Mouse (Mus musculus) MEL (cell line): Measurements from ENCODE around the gene Smg6. TPM values are rescaled to one million over a fixed set of nuclear protein-coding genes. Genes with fewer than 3 reads are reported as not detected.

Experiments
- DNase-seq: peaks from one replicate; pipeline ENCODE4 v3.0.0; 2011; ENCODE audit warnings: low read depth, low spot score
- H3K27ac ChIP-seq: 2 replicates; pipeline ENCODE4 v1.5.1; 2012; ENCODE audit warnings: low read depth, mild to moderate bottlenecking, control low read depth, low read length, moderate library complexity; ENCODE audit not compliant: control insufficient read depth
- H3K27me3 ChIP-seq, 2 experiments: fragments of 150-350 bp in 1 of 2; sonication (generic) in 1 of 2; 2 replicates each; pipeline ENCODE4 v1.6.1; 2012; ENCODE audit warnings: low read length in 2 of 2, mild to moderate bottlenecking in 2 of 2, improper control_type of control experiment in 1 of 2, moderate library complexity in 1 of 2; ENCODE audit not compliant: insufficient read depth in 2 of 2, control insufficient read depth in 1 of 2
- H3K36me3 ChIP-seq, 2 experiments: 2 replicates each; pipeline ENCODE4 v1.6.1; 2012 to 2014; ENCODE audit warnings: low read length in 2 of 2, improper control_type of control experiment in 1 of 2, inconsistent platforms in 1 of 2, mild to moderate bottlenecking in 1 of 2; ENCODE audit not compliant: insufficient read depth in 2 of 2, control insufficient read depth in 1 of 2
- H3K4me1 ChIP-seq, 2 experiments: fragments of 150-350 bp in 1 of 2; sonication (generic) in 1 of 2; 2 replicates each; pipeline ENCODE4 v1.6.1; 2012; ENCODE audit warnings: low read length in 2 of 2, improper control_type of control experiment in 1 of 2, mild to moderate bottlenecking in 1 of 2; ENCODE audit not compliant: insufficient read depth in 2 of 2, control insufficient read depth in 1 of 2
- H3K4me3 ChIP-seq, 2 experiments: fragments of 150-350 bp in 1 of 2; sonication (generic) in 1 of 2; 2 replicates each; pipeline ENCODE4 v1.5.1; 2012; ENCODE audit warnings: low read depth in 2 of 2, low read length in 2 of 2, mild to moderate bottlenecking in 2 of 2, moderate library complexity in 2 of 2, control low read depth in 1 of 2, improper control_type of control experiment in 1 of 2; ENCODE audit not compliant: control insufficient read depth in 1 of 2, insufficient read depth in 1 of 2
- H3K79me2 ChIP-seq: 2 replicates; pipeline ENCODE4 v1.6.1; 2012; ENCODE audit warnings: mild to moderate bottlenecking, low read length, moderate library complexity; ENCODE audit not compliant: control insufficient read depth, poor library complexity, insufficient read depth
- H3K9ac ChIP-seq: 2 replicates; pipeline ENCODE4 v1.6.1; 2012; ENCODE audit warnings: low read depth, mild to moderate bottlenecking, control low read depth, low read length, moderate library complexity; ENCODE audit not compliant: control insufficient read depth, poor library complexity, severe bottlenecking
- H3K9me3 ChIP-seq: fragments of 150-350 bp; sonication (generic); replicated peaks from 2 replicates; pipeline ENCODE4 v1.6.1; 2012; ENCODE audit warnings: mild to moderate bottlenecking, low read length, improper control_type of control experiment, moderate library complexity; ENCODE audit not compliant: insufficient read depth
- E2F4 ChIP-seq: IDR thresholded peaks from 2 replicates; pipeline ENCODE4 v1.6.1; 2011; ENCODE audit warnings: low read depth, low read length, improper control_type of control experiment, borderline replicate concordance
- EP300 ChIP-seq, 2 experiments: IDR thresholded peaks; 2 replicates each; pipeline ENCODE4 v1.6.1; 2011; ENCODE audit warnings: improper control_type of control experiment in 2 of 2, low read length in 2 of 2, low read depth in 1 of 2, mild to moderate bottlenecking in 1 of 2
- GABPA ChIP-seq: IDR thresholded peaks from 2 replicates; pipeline ENCODE4 v1.6.1; 2012; ENCODE audit warnings: low read depth, mild to moderate bottlenecking, inconsistent platforms, low read length, improper control_type of control experiment, moderate library complexity
- GATA1 ChIP-seq: IDR thresholded peaks from 2 replicates; pipeline ENCODE4 v1.6.1; 2011; ENCODE audit warnings: low read depth, low read length, improper control_type of control experiment
- MAFK ChIP-seq: IDR thresholded peaks from 2 replicates; pipeline ENCODE4 v1.6.1; 2011; ENCODE audit warnings: low read depth, mild to moderate bottlenecking, low read length, improper control_type of control experiment, borderline replicate concordance
- MEF2A ChIP-seq: IDR thresholded peaks from 2 replicates; pipeline ENCODE4 v1.6.1; 2014; ENCODE audit warnings: low read depth, mild to moderate bottlenecking, inconsistent platforms, low read length, improper control_type of control experiment; ENCODE audit not compliant: poor library complexity, insufficient replicate concordance, severe bottlenecking; ENCODE audit errors: extremely low read depth
- MXI1 ChIP-seq: IDR thresholded peaks from 2 replicates; pipeline ENCODE4 v1.6.1; 2011; ENCODE audit warnings: mild to moderate bottlenecking, low read depth, low read length, improper control_type of control experiment
- MYB ChIP-seq: IDR thresholded peaks from 2 replicates; pipeline ENCODE4 v1.6.1; 2011; ENCODE audit warnings: mild to moderate bottlenecking, low read depth, low read length, improper control_type of control experiment
- MYC ChIP-seq: IDR thresholded peaks from 2 replicates; pipeline ENCODE4 v1.6.1; 2011; ENCODE audit warnings: low read depth, mild to moderate bottlenecking, low read length, improper control_type of control experiment, moderate library complexity
- NELFE ChIP-seq: IDR thresholded peaks from 2 replicates; pipeline ENCODE4 v1.6.1; 2011; ENCODE audit warnings: low read depth, low read length, improper control_type of control experiment
- RAD21 ChIP-seq: IDR thresholded peaks from 2 replicates; pipeline ENCODE4 v1.6.1; 2011; ENCODE audit warnings: mild to moderate bottlenecking, low read depth, low read length, improper control_type of control experiment
- RCOR1 ChIP-seq: IDR thresholded peaks from 2 replicates; pipeline ENCODE4 v1.6.1; 2012; ENCODE audit warnings: low read depth, mild to moderate bottlenecking, inconsistent platforms, low read length, improper control_type of control experiment
- SIN3A ChIP-seq: IDR thresholded peaks from 2 replicates; pipeline ENCODE4 v1.6.1; 2012; ENCODE audit warnings: low read length, improper control_type of control experiment, inconsistent platforms
- SMC3 ChIP-seq: IDR thresholded peaks from 2 replicates; pipeline ENCODE4 v1.6.1; 2011; ENCODE audit warnings: low read depth, low read length, improper control_type of control experiment
- TBP ChIP-seq: IDR thresholded peaks from 2 replicates; pipeline ENCODE4 v1.8.0; 2011; ENCODE audit warnings: low read depth, low read length, improper control_type of control experiment
- USF1 ChIP-seq: IDR thresholded peaks from 2 replicates; pipeline ENCODE4 v1.6.1; 2014; ENCODE audit warnings: low read depth, mild to moderate bottlenecking, inconsistent platforms, low read length, improper control_type of control experiment, moderate library complexity
- ZC3H11A ChIP-seq: IDR thresholded peaks from 2 replicates; pipeline ENCODE4 v1.6.1; 2012; ENCODE audit warnings: low read depth, mild to moderate bottlenecking, inconsistent platforms, low read length, improper control_type of control experiment
- ZKSCAN1 ChIP-seq: IDR thresholded peaks from 2 replicates; pipeline ENCODE4 v1.6.1; 2012; ENCODE audit warnings: low read depth, mild to moderate bottlenecking, inconsistent platforms, low read length, improper control_type of control experiment, moderate library complexity
- ZNF384 ChIP-seq: IDR thresholded peaks from 2 replicates; pipeline ENCODE4 v1.6.1; 2012; ENCODE audit warnings: low read depth, mild to moderate bottlenecking, inconsistent platforms, low read length, improper control_type of control experiment
- polyA plus RNA-seq, 2 experiments: library from polyadenylated mRNA; stranded (reverse) in 1 of 2; unstranded in 1 of 2; fragments of >175 nt in 1 of 2; fragments of >200 nt in 1 of 2; gene quantifications; 2 replicates each; pipeline versions ENCODE4 v1.2.1 to v1.2.4; 2012; ENCODE audit warnings: low replicate concordance in 2 of 2, low read depth in 1 of 2; ENCODE audit not compliant: insufficient read length in 2 of 2, insufficient read depth in 1 of 2, missing spikeins in 1 of 2
- total RNA-seq: library from RNA; depleted of rRNA; stranded (reverse); fragments of 300-350 nt; gene quantifications from 2 replicates; pipeline ENCODE4 v1.2.3, GENCODE M21; 2012

The Smg6 gene
- total and polyA plus RNA-seq, 3 experiments, result 11.6 to 19.0 TPM; not detected in 1

- TF ChIP-seq EP300 (IDR thresholded peaks at IDR 0.05; ENCODE audit: low read depth in 1 of 2, low read length in 2 of 2) (no peak), GABPA (no peak), E2F4 (no peak), MYC (no peak), ZNF384 (no peak), RCOR1 (no peak), USF1 (no peak), ZC3H11A (no peak), GATA1 (no peak), ZKSCAN1 (no peak), MEF2A (no peak), MAFK (no peak), MXI1 (no peak), NELFE (no peak)
- Histone ChIP-seq H3K9me3 (no peaks in the 10 kb centered on the region), H3K79me2 (no peaks in the 10 kb centered on the region), H3K4me1 (peaks cover 0 to 3% of the 10 kb centered on the region in 2 experiments; a peak in 1 of 4 replicates), H3K4me3 (no peak overlapping the region), H3K27me3 (no peaks in the 10 kb centered on the region), H3K36me3 (peaks cover 1 to 8% of the 10 kb centered on the region in 2 experiments; a peak in 3 of 4 replicates), H3K9ac (no peak overlapping the region), H3K27ac (no peak overlapping the region)
- DNase-seq, result no peak
These were observed 183.3 kb downstream of the Smg6 start for GRCm38 (mm10) chr11:75108909-75109308.

GRCm38 (mm10) chr11:75116379-75116778, 190.8 kb downstream of the Smg6 start:
- no peak overlapping the region for H3K9ac ChIP-seq
- no peaks in the 10 kb centered on the region for H3K79me2 ChIP-seq
- peaks cover 0 to 8% of the 10 kb centered on the region in 2 experiments; a peak in 2 of 4 replicates for H3K36me3 ChIP-seq
- peaks cover 0 to 3% of the 10 kb centered on the region in 2 experiments; a peak in 1 of 4 replicates for H3K4me1 ChIP-seq
- H3K27ac ChIP-seq, result no peak overlapping the region
- no peak for DNase-seq
- no peak overlapping the region for H3K4me3 ChIP-seq
- TF ChIP-seq MEF2A, result no peak
- TF ChIP-seq SIN3A, result no peak
- TF ChIP-seq TBP, result no peak
- TF ChIP-seq ZC3H11A, result no peak
- TF ChIP-seq MAFK, result no peak
- no peak for TF ChIP-seq GATA1
- no peak for TF ChIP-seq RAD21
- TF ChIP-seq SMC3, result no peak
- TF ChIP-seq MYB, result no peak
- H3K27me3 ChIP-seq, result no peaks in the 10 kb centered on the region
- no peaks in the 10 kb centered on the region for H3K9me3 ChIP-seq
